Mouse (Mus musculus): ENCODE measurements around the gene Elfn1.

DNA sequence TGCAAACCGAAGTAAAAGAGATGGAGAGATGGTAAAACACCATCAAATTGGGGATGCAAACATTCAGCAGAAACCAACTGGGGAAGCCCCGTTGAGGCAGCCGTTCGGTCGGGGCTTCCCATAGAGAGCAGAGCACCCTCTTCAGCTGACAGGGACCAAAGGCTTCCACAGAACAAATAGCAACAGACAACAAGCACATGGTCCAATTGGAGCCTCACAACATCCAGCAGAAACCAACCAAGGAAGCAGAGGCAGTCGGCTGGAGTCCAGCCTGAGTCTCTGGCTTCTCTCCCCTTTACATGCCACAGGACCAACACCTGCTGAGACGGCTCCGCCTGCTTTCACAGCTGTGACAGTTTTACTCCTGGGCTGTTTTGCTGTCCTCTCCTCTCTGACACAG lies 69.7 kb downstream of the Elfn1 start:
- TF ChIP-seq CTCF (IDR thresholded peaks at IDR 0.05; ENCODE audit: low read depth, low read length): no peak
- TF ChIP-seq POLR2A (IDR thresholded peaks at IDR 0.05; ENCODE audit: extremely low read depth, insufficient read depth, low read length): no peak

Data from liver, adult 2 months (tissue).